Mouse (Mus musculus) lung, embryonic 16.5 days (tissue): ENCODE measurements around the gene Tgfb1i1. TPM values are rescaled to one million over a fixed set of nuclear protein-coding genes. Genes with fewer than 3 reads are reported as not detected.

Experiments
- ATAC-seq: fragments of 200-750 bp; cut with Nextera tagmentation; 2 replicates; pipeline ENCODE4 v1.8.0; 2017; ENCODE audit warnings: low read depth, mild to moderate bottlenecking, moderate library complexity
- H3K27ac ChIP-seq: fragments of 300-500 bp; sonication (generic); 2 replicates; pipeline ENCODE4 v1.5.1; 2014; ENCODE audit warnings: mild to moderate bottlenecking, control low read depth, low read length
- H3K27me3 ChIP-seq: fragments of 300-500 bp; sonication (generic); 2 replicates; pipeline ENCODE4 v1.6.1; 2014; ENCODE audit warnings: low read depth, low read length, mixed read lengths; ENCODE audit not compliant: control insufficient read depth, insufficient read depth
- H3K36me3 ChIP-seq: fragments of 300-500 bp; sonication (generic); 2 replicates; pipeline ENCODE4 v1.6.1; 2014; ENCODE audit warnings: low read length; ENCODE audit not compliant: control insufficient read depth, insufficient read depth
- H3K4me1 ChIP-seq: fragments of 300-500 bp; sonication (generic); replicated peaks from 2 replicates; pipeline ENCODE4 v1.6.1; 2014; ENCODE audit warnings: low read length, mixed read lengths; ENCODE audit not compliant: control insufficient read depth, insufficient read depth
- H3K4me2 ChIP-seq: fragments of 300-500 bp; sonication (generic); 2 replicates; pipeline ENCODE4 v1.6.1; 2014; ENCODE audit warnings: low read depth, low read length, control low read depth
- H3K4me3 ChIP-seq: fragments of 300-500 bp; sonication (generic); 2 replicates; pipeline ENCODE4 v1.5.1; 2014; ENCODE audit warnings: mild to moderate bottlenecking, low read length, control low read depth
- H3K9ac ChIP-seq: fragments of 300-500 bp; sonication (generic); 2 replicates; pipeline ENCODE4 v1.6.1; 2014; ENCODE audit warnings: low read length, control low read depth
- H3K9me3 ChIP-seq: fragments of 300-500 bp; sonication (generic); 2 replicates; pipeline ENCODE4 v1.6.1; 2016; ENCODE audit warnings: low read length; ENCODE audit not compliant: control insufficient read depth
- WGBS: fragments of 180-500 bp; shearing (Covaris S2); extraction: QIAGEN DNeasy Blood & Tissue Kit; methylation state at CpG from one replicate; pipeline ENCODE4 v1.1.7; 2014; 5-methylcytosine and 5-hydroxymethylcytosine counted together
- polyA plus RNA-seq: library from polyadenylated mRNA; unstranded; fragments of >200 nt; fragmentation: Nextera tagmentation; extraction: Ambion mirVana; gene quantifications from 2 replicates; pipeline ENCODE4 v1.2.1, GENCODE M21; 2015

Tgfb1i1 gene
- polyA plus RNA-seq, result 190 and 203 TPM in 2 replicates

DNA sequence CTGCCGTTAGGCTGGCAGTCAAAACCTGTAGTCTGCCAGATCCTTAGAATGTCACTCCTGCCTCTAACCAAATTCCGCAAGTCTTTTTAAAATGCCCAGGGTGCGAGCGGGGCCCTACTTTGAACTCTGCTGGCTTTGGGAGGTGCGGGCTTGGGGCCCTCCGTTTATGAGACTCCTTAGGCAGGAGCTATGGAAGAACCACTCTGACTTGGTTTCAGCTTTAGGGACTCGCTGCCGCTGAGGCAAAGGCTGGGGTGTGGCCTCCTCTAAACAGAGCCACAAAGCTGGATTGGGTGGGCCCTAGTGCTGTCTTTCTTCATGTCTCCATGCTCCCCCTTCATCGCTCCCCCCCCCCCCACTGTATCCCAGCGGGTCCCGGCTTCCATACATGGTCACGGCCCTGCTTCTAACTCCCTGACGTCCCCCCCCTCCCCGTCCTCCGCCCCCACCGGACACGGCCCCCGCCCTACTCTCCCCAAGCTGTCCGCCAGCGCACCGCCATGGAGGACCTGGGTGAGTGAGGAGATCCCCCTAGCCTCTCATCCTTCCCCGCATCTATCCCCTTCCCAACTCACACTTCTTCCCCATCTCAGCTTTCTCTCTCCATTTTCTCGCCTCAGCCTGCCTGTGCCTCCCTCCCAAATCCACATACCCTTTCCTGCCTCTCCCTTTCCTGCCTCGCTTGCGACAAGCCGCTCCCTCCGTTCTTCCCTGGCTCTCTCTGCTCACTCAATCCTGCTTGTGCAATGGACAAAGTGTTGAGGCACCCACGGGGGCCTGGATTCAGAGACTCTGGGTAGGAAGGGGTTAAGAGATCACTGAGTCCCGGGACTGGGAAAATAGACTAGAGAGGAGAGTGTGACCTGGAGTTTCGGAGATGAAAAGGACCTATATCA is at the start of gene Tgfb1i1:
Gene Tgfb1i1, plus strand, starts transcription at position 317 of the 896 bp plus-strand sequence.
- H3K36me3 ChIP-seq, result peaks cover 23% of the 10 kb centered on the region
- H3K4me2 ChIP-seq, result peak within 1 kb of the TSS; percentile 86
- H3K4me3 ChIP-seq, result peak within 1 kb of the TSS; percentile 77
- H3K9ac ChIP-seq, result peak within 1 kb of the TSS; percentile 92
- peak; percentile 91 for ATAC-seq
- 3% methylated on average over 24 of the region's 30 CpGs for WGBS
- H3K9me3 ChIP-seq, result no peaks in the 10 kb centered on the region
- H3K27me3 ChIP-seq, result no peaks in the 10 kb centered on the region
- H3K4me1 ChIP-seq, result peaks cover 11% of the 10 kb centered on the region
- peak within 1 kb of the TSS; percentile 98 for H3K27ac ChIP-seq

DNA sequence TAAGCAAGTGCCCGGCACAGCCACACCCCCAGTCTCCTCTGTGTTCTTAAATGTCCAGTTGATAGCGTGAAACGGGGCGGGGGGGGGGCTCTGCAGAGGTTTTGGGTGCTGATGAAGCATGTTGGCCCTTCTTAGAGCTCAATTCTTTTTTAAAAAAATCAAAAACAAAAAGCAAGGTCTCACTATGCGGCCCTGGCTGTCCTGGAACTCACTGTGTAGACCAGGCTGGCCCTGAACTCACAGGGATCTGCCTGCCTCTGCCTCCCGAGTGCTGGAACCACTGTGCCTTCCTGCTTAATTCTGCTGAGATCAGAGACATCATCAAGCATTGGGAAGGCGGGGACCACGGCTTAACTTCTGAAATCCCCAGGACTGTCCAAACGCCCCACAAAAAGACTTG is 45.0 kb upstream of the Tgfb1i1 start:
- Histone ChIP-seq H3K9ac (no peak overlapping the region), H3K4me1 (no peaks in the 10 kb centered on the region), H3K4me3 (no peak overlapping the region), H3K9me3 (no peaks in the 10 kb centered on the region), H3K27me3 (no peaks in the 10 kb centered on the region), H3K27ac (no peak overlapping the region), H3K4me2 (no peak overlapping the region), H3K36me3 (no peaks in the 10 kb centered on the region)
- 79% methylated on average over 9 of the region's 9 CpGs for WGBS
- no peak for ATAC-seq

DNA sequence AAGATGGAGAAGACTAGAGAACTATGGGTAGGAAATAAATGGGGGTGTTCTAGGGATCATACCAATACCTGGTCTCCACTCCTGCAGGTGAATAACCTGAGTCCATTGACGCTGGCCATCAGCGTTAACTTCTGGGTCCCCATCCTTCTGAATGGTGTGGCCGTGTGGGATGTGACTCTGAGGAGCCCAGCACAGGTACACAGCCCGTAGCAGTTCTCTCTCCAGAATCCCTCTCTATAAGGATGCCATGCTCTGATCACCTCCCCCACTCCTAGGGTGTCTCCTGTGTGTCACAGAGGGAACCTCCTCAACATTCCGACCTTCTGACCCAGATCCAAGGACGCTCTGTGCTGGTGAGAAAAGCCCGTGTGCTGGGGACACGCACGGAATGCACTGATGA is 43.5 kb upstream of the Tgfb1i1 start:
- Histone ChIP-seq H3K36me3 (no peaks in the 10 kb centered on the region), H3K4me2 (no peak overlapping the region), H3K27ac (no peak overlapping the region), H3K9ac (no peak overlapping the region), H3K27me3 (no peaks in the 10 kb centered on the region), H3K4me1 (no peaks in the 10 kb centered on the region), H3K4me3 (no peak overlapping the region), H3K9me3 (no peaks in the 10 kb centered on the region)
- 81% methylated on average over 9 of the region's 9 CpGs for WGBS
- ATAC-seq, result no peak

GRCm38 (mm10) chr7:128204179-128204578 is 42.4 kb upstream of the Tgfb1i1 start:
- 85% methylated on average over 8 of the region's 8 CpGs for WGBS
- ATAC-seq, result no peak
- no peaks in the 10 kb centered on the region for H3K4me1 ChIP-seq
- H3K36me3 ChIP-seq, result no peaks in the 10 kb centered on the region
- no peak overlapping the region for H3K4me2 ChIP-seq
- H3K27ac ChIP-seq, result no peak overlapping the region
- H3K4me3 ChIP-seq, result no peak overlapping the region
- no peaks in the 10 kb centered on the region for H3K27me3 ChIP-seq
- no peak overlapping the region for H3K9ac ChIP-seq
- H3K9me3 ChIP-seq, result no peaks in the 10 kb centered on the region

DNA sequence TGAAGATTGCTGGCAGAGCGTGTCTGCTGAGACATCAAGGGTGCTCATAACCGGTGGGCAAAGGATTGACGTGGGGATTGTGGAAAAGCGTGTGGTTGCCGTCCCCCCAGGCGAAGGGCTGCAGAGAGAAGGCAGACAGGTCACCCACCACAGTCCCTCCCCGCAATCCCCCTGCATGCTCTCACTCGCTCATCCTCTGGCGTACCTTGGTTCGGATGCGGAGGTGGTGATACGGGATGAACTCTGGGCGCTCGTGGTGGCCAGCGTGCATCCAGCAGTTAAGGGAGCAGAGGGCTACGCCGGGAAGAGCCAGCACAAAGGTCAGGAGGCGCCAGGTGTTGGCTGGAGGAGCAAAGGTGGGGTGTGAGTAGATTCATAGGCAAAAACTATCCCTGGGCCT is 40.9 kb upstream of the Tgfb1i1 start:
- H3K9me3 ChIP-seq, result no peaks in the 10 kb centered on the region
- H3K36me3 ChIP-seq, result no peaks in the 10 kb centered on the region
- H3K9ac ChIP-seq, result no peak overlapping the region
- no peak overlapping the region for H3K27ac ChIP-seq
- 76% methylated on average over 18 of the region's 18 CpGs for WGBS
- no peak for ATAC-seq
- no peaks in the 10 kb centered on the region for H3K4me1 ChIP-seq
- no peaks in the 10 kb centered on the region for H3K27me3 ChIP-seq
- H3K4me2 ChIP-seq, result no peak overlapping the region
- no peak overlapping the region for H3K4me3 ChIP-seq

GRCm38 (mm10) chr7:128206152-128206551 is 40.5 kb upstream of the Tgfb1i1 start, which contains the start of gene Cox6a2:
TSS of gene Cox6a2 (minus strand) at chr7:128206387.
- no peak within 1 kb of the TSS for H3K27ac ChIP-seq
- no peak within 1 kb of the TSS for H3K4me3 ChIP-seq

DNA sequence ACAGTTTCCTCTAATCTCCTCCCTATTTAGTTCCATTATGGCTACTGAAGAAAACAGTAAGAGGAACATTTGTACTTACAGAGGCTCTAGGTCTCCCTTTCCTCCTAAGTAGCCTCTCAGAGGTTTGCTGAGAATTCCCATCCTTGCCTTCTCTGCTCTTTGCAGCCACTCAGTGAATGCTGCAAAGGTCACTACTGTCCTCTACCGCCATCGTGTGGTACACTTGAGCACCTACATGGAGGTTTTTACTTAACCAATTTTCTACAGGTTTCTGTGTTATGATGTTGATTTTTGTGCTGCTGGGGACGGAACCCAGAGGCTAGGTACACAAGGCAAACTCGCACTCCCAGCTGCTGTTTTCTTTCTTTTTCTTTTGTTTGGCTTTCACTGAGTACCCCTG is 38.4 kb upstream of the Tgfb1i1 start:
- ATAC-seq, result peak; percentile 52
- Histone ChIP-seq H3K9ac (no peak overlapping the region), H3K27ac (no peak overlapping the region), H3K27me3 (no peaks in the 10 kb centered on the region), H3K36me3 (no peaks in the 10 kb centered on the region), H3K4me3 (no peak overlapping the region), H3K9me3 (no peaks in the 10 kb centered on the region), H3K4me2 (no peak overlapping the region), H3K4me1 (no peaks in the 10 kb centered on the region)
- 2% methylated on average over 4 of the region's 4 CpGs for WGBS

More at GRCm38 (mm10) chr7:128206152-128206551, 40.5 kb upstream of the Tgfb1i1 start, which contains the start of gene Cox6a2:
- Histone ChIP-seq H3K36me3 (no peaks in the 10 kb centered on the region), H3K9ac (no peak within 1 kb of the TSS), H3K4me2 (no peak within 1 kb of the TSS), H3K4me1 (no peaks in the 10 kb centered on the region), H3K9me3 (no peaks in the 10 kb centered on the region), H3K27me3 (no peaks in the 10 kb centered on the region)
- WGBS, result 54% methylated on average over 6 of the region's 6 CpGs
- no peak for ATAC-seq

DNA sequence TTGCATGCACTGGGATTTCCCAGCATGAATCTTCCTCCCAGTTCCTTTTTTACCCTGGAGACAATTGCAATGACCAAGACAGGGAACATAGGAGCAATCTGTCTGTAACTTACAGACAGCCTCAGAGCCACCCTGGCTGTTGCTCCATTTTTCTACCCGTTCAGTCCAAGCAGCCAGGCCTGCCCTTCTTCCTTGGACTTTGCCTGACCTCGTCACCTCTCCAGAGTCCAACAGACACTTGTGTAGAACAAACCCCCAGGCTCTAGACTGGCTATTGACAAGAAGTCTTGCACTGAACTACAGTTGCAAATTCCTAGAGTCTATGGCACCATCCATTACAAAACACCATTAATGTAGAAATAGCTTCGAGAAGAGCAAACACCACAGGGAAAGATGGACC is 36.8 kb upstream of the Tgfb1i1 start:
- Histone ChIP-seq H3K27me3 (no peaks in the 10 kb centered on the region), H3K4me1 (no peaks in the 10 kb centered on the region), H3K4me3 (no peak overlapping the region), H3K9ac (no peak overlapping the region), H3K27ac (no peak overlapping the region), H3K9me3 (no peaks in the 10 kb centered on the region), H3K4me2 (no peak overlapping the region), H3K36me3 (no peaks in the 10 kb centered on the region)
- ATAC-seq, result no peak
- 39% methylated on average over 3 of the region's 3 CpGs for WGBS

DNA sequence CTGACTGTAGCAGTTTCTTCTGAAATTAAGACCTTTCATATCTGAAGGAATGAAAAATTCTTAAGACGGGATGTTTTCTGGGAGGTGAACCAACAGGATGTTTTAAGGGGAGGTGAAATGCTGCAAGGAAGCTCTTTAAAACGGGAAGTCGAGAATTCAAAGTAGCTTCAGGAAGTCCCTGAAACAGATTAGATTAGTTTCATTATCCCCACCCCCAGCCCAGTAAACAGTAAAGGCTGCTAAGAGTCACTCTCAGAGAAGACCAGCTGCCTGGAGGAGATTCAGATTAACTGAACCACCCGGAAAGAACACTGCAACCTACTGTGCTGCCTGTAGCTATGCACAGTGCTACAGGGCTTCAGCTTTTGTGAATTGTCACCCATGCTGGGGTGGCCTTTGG is 26.7 kb upstream of the Tgfb1i1 start:
- H3K27me3 ChIP-seq, result no peaks in the 10 kb centered on the region
- H3K9me3 ChIP-seq, result peaks cover 4% of the 10 kb centered on the region
- no peak for ATAC-seq
- no peak overlapping the region for H3K4me3 ChIP-seq
- H3K4me2 ChIP-seq, result no peak overlapping the region
- no peak overlapping the region for H3K27ac ChIP-seq
- WGBS, result 60% methylated on average over 4 of the region's 4 CpGs
- H3K9ac ChIP-seq, result no peak overlapping the region
- no peaks in the 10 kb centered on the region for H3K36me3 ChIP-seq
- H3K4me1 ChIP-seq, result no peaks in the 10 kb centered on the region
